Mouse (Mus musculus) stomach, postnatal 0 days (tissue): ENCODE measurements around the gene Hoxc5. TPM values are rescaled to one million over a fixed set of nuclear protein-coding genes. Genes with fewer than 3 reads are reported as not detected.

Experiments
- ATAC-seq: fragments of 200-750 bp; cut with Nextera tagmentation; 2 replicates; pipeline ENCODE4 v1.8.0; 2017; ENCODE audit not compliant: low FRiP score, low TSS enrichment
- DNase-seq: peaks from one replicate; pipeline ENCODE4 v3.0.0-alpha.2; 2016; ENCODE audit warnings: low spot score
- H3K27ac ChIP-seq: fragments of 300-500 bp; sonication (generic); replicated peaks from 2 replicates; pipeline ENCODE4 v1.5.1; 2014; ENCODE audit warnings: mild to moderate bottlenecking, control low read depth
- H3K27me3 ChIP-seq: fragments of 300-500 bp; sonication (generic); 2 replicates; pipeline ENCODE4 v1.6.1; 2014; ENCODE audit warnings: low read length; ENCODE audit not compliant: control insufficient read depth, insufficient read depth
- H3K36me3 ChIP-seq: fragments of 300-500 bp; sonication (generic); 2 replicates; pipeline ENCODE4 v1.6.1; 2014; ENCODE audit warnings: low read length, mixed read lengths; ENCODE audit not compliant: control insufficient read depth, insufficient read depth
- H3K4me1 ChIP-seq: fragments of 300-500 bp; sonication (generic); replicated peaks from 2 replicates; pipeline ENCODE4 v1.6.1; 2014; ENCODE audit warnings: antibody characterized with exemption; ENCODE audit not compliant: control insufficient read depth, insufficient read depth
- H3K4me2 ChIP-seq: fragments of 300-500 bp; sonication (generic); replicated peaks from 2 replicates; pipeline ENCODE4 v1.6.1; 2014; ENCODE audit warnings: low read depth, mild to moderate bottlenecking, control low read depth, moderate library complexity
- H3K4me3 ChIP-seq: fragments of 300-500 bp; sonication (generic); 2 replicates; pipeline ENCODE4 v1.5.1; 2014; ENCODE audit warnings: low read depth, low read length, control low read depth
- H3K9ac ChIP-seq: fragments of 300-500 bp; sonication (generic); 2 replicates; pipeline ENCODE4 v1.6.1; 2014; ENCODE audit warnings: mild to moderate bottlenecking, low read length, control low read depth, mixed read lengths
- H3K9me3 ChIP-seq: fragments of 300-500 bp; sonication (generic); 2 replicates; pipeline ENCODE4 v1.6.1; 2016; ENCODE audit warnings: low read length; ENCODE audit not compliant: control insufficient read depth
- CTCF ChIP-seq: IDR thresholded peaks from 2 replicates; pipeline ENCODE4 v1.5.1; 2016; ENCODE audit warnings: antibody characterized with exemption, low read depth, mild to moderate bottlenecking, moderate library complexity
- EP300 ChIP-seq: optimal IDR thresholded peaks from 2 replicates; pipeline ENCODE3; 2016; ENCODE audit warnings: antibody characterized with exemption
- WGBS: fragments of 180-500 bp; shearing (Covaris S2); extraction: QIAGEN DNeasy Blood & Tissue Kit; methylation state at CpG from one replicate; pipeline ENCODE4 v1.1.7; 2014; 5-methylcytosine and 5-hydroxymethylcytosine counted together
- polyA plus RNA-seq: library from polyadenylated mRNA; unstranded; fragments of >200 nt; fragmentation: Nextera tagmentation; extraction: Ambion mirVana; gene quantifications from 2 replicates; pipeline ENCODE4 v1.2.1, GENCODE M21; 2015

The Hoxc5 gene
- polyA plus RNA-seq, 1 experiment from 2014 or later, result 18.0 TPM

DNA sequence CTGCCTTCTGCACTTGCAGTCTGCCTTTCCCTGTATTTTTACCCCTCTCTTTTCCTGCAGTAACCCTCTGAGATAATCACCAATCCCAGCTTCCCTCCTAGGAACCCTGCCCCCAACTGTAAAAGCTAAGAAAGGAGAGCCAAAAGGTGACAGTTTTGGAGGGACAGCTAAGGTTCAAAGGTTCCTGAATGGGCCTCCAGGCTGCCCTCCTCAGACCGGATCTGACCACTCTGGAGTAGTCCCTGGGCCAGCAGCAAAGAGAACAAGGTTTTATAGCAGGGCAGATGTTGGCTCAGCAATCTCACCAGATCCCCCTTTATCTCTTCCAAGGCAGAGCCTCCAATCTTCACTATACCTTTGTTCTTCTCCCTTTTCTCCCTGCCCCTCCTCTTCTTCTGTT, 75.0 kb downstream of the Hoxc5 start:
- no peak for DNase-seq
- Histone ChIP-seq H3K9ac (no peak overlapping the region), H3K4me2 (no peak overlapping the region), H3K4me1 (no peaks in the 10 kb centered on the region), H3K36me3 (no peaks in the 10 kb centered on the region), H3K27ac (peak overlapping the region; percentile 56), H3K4me3 (no peak overlapping the region), H3K27me3 (no peaks in the 10 kb centered on the region), H3K9me3 (no peaks in the 10 kb centered on the region)
- WGBS, result 35% methylated on average over 1 of the region's 1 CpGs
- ATAC-seq, result no peak
- TF ChIP-seq CTCF (no peak), EP300 (no peak)

DNA sequence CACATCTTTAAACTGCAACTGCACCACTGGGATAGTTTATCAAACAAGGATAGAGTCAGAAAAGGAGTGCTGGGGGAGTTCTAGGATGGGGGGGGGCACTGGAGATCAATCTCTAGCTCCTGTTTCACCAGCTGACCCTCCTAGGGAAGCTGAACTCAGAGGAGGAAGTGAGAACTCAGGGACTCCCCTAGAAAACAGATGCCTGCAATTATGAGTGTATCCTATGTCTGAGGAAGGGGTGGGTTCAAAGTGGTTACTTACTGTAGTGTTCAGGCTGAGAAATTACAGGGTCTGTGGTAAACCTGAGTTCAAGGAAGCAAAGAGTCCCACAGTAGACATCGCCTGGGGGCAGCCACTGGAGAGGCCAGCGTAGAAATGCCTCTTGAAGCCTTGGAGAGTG, 84.4 kb downstream of the Hoxc5 start:
- no peaks in the 10 kb centered on the region for H3K9me3 ChIP-seq
- 0 out of 2 replicates have a peak, but pooled peaks cover 2% of the 10 kb centered on the region for H3K4me1 ChIP-seq
- no peak overlapping the region for H3K9ac ChIP-seq
- H3K4me3 ChIP-seq, result no peak overlapping the region
- DNase-seq (no peak), ATAC-seq (no peak)
- no peaks in the 10 kb centered on the region for H3K27me3 ChIP-seq
- H3K36me3 ChIP-seq, result no peaks in the 10 kb centered on the region
- 80% methylated on average over 2 of the region's 2 CpGs for WGBS
- no peak overlapping the region for H3K27ac ChIP-seq
- no peak overlapping the region for H3K4me2 ChIP-seq
- TF ChIP-seq EP300 (no peak), CTCF (no peak)

DNA sequence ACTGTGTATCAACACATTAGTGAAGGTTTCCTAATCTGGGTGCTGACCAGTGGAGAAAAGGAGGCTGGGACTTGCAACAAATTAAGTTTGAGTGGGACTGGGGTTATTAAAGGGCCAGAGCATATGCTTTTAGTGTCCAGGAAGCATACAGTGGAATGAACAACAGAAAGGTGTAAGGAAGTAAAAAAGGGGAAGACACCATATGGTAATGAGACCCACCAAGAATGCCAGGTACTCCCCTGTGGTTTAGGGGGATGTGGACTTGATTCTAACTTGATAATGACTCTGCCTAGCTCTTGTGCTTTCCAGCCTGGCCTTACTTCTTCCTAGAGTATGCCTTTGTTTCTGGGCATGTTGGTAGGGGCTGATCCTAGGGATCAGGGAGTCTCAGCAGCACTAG, 86.0 kb downstream of the Hoxc5 start:
- no peak overlapping the region for H3K4me2 ChIP-seq
- no peaks in the 10 kb centered on the region for H3K36me3 ChIP-seq
- ATAC-seq (no peak), DNase-seq (no peak)
- no peak for TF ChIP-seq CTCF
- TF ChIP-seq EP300, result no peak
- no peaks in the 10 kb centered on the region for H3K9me3 ChIP-seq
- H3K27ac ChIP-seq, result no peak overlapping the region
- H3K4me3 ChIP-seq, result no peak overlapping the region
- 0 out of 2 replicates have a peak, but pooled peaks cover 2% of the 10 kb centered on the region for H3K4me1 ChIP-seq
- no peak overlapping the region for H3K9ac ChIP-seq
- H3K27me3 ChIP-seq, result no peaks in the 10 kb centered on the region

DNA sequence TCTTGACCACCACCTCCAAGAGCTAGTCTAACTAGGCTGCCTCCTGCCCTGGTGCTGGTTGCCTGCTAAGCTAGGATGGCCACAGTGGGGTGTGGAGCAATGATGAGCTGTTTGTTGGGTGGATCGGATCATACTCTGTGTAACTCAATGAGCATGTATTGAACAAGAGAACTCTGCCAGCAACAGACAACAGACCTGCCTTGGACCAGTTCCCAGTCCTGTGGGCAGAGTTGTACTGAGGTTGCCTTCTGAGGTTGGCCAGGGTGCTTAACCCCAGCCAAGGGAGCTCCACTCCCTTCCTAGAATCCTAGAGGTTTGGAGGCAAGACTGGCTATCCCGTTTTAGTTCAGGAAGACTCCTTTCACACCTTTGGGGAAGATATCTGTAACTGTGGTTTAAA, 89.2 kb downstream of the Hoxc5 start:
- ATAC-seq (no peak), DNase-seq (no peak)
- Histone ChIP-seq H3K27me3 (no peaks in the 10 kb centered on the region), H3K36me3 (no peaks in the 10 kb centered on the region), H3K9me3 (no peaks in the 10 kb centered on the region), H3K9ac (no peak overlapping the region), H3K4me1 (0 out of 2 replicates have a peak, but pooled peaks cover 2% of the 10 kb centered on the region), H3K4me2 (no peak overlapping the region), H3K4me3 (no peak overlapping the region), H3K27ac (no peak overlapping the region)
- WGBS, result 72% methylated on average over 2 of the region's 2 CpGs
- TF ChIP-seq EP300, result no peak
- TF ChIP-seq CTCF, result no peak

DNA sequence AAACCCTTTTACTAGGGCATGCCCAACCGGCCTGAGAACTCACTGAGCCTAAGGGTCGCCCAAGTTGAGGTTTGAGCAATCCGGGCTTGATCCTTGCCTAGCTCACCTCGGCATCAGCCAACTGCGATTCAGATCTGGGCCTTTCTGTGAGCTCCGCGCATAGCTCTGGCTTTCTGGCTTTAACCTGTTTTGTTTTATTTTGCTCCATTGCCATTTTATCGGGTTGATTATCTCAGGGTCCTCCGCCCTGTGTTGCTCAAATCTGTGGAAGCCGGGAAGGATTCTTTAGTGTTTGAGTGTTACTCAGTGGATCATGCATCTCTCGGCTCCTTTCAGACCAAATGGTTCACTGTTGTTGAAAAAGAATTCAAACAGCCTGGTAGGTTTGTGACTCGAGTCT, 91.5 kb downstream of the Hoxc5 start:
- WGBS, result 17% methylated on average over 12 of the region's 12 CpGs
- H3K4me1 ChIP-seq, result 0 out of 2 replicates have a peak, but pooled peaks cover 2% of the 10 kb centered on the region
- ATAC-seq (no peak), DNase-seq (no peak)
- H3K27ac ChIP-seq, result peak overlapping the region; percentile 95
- no peak for TF ChIP-seq CTCF
- no peak for TF ChIP-seq EP300
- H3K4me3 ChIP-seq, result peak overlapping the region; percentile 44
- no peaks in the 10 kb centered on the region for H3K9me3 ChIP-seq
- no peaks in the 10 kb centered on the region for H3K27me3 ChIP-seq
- H3K9ac ChIP-seq, result peak overlapping the region; percentile 70
- H3K4me2 ChIP-seq, result peak overlapping the region; percentile 50
- no peaks in the 10 kb centered on the region for H3K36me3 ChIP-seq

DNA sequence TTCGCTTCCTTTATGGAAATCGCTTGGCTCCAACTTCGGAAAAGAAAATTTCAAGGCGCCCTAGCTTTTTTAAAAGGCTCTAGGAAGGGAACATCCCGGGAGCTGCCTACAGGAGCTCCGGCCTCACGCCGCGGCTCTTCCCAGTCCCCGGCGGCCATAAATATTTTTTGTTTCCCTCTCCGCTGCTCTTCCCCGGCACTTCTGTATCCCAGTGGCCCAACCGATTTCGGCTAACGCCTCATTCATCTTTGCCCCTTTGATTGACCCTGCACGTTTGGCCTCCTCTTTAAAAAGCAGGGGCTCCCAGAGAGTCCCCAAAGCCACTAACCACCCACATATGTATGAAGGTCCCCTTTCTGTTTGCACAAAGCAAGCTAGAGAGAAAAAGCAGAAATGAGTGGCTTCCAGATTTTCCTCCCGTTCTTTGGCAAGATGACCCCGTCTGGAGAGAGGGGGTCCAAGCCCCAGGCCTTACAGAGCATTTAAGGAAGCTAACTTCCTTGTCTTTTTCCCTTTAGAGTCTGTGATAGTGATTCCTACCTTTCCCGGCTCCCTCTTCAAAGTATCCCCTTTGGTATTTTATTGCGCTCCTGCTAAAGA, 92.2 kb downstream of the Hoxc5 start:
- peak overlapping the region; percentile 70 for H3K9ac ChIP-seq
- WGBS, result 7% methylated on average over 21 of the region's 21 CpGs
- ATAC-seq, result no peak
- TF ChIP-seq EP300 (no peak), CTCF (no peak)
- no peaks in the 10 kb centered on the region for H3K27me3 ChIP-seq
- H3K4me3 ChIP-seq, result peak overlapping the region; percentile 44
- H3K36me3 ChIP-seq, result no peaks in the 10 kb centered on the region
- H3K27ac ChIP-seq, result peak overlapping the region; percentile 95
- H3K4me1 ChIP-seq, result 0 out of 2 replicates have a peak, but pooled peaks cover 2% of the 10 kb centered on the region
- peak overlapping the region; percentile 50 for H3K4me2 ChIP-seq
- DNase-seq, result no peak
- no peaks in the 10 kb centered on the region for H3K9me3 ChIP-seq
